Mouse (Mus musculus): ENCODE data around the gene Krtap5-2.
"Not testable (repeated sequence)": the region's sequence is repeated elsewhere in the genome, so short reads cannot be mapped to it uniquely, and the experiment has no call there.

The Krtap5-2 gene

GRCm38 (mm10) chr7:142140696-142141095 is 35.1 kb downstream of the Krtap5-2 start:
- no peak for DNase-seq (ENCODE audit: low spot score in 2 of 2)

DNA sequence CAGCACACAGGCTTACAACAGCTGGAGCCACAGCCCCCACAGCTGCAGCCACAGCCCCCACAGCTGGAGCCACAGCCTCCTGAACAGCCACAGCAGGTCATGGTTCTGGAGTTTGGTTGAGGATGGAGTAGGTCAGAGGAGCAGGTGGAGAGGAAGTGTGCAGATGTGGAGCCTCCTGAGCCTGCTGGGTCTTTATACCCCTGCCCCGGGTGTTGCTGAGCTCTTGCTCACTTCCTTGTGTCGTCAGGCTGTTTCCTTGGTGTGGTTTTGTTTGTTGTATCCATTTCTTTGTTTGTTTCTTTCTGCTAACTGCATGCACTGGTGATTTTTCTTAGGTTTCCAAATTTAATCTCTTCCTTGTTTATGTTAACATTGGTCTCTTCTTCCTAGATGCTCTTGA is 39.9 kb downstream of the Krtap5-2 start, which contains the start of gene Gm39115:
Gene Gm39115, minus strand, starts transcription at position 101 of the 400 bp plus-strand sequence.
- DNase-seq (ENCODE audit: low spot score in 2 of 2) = not testable (repeated sequence)

DNA sequence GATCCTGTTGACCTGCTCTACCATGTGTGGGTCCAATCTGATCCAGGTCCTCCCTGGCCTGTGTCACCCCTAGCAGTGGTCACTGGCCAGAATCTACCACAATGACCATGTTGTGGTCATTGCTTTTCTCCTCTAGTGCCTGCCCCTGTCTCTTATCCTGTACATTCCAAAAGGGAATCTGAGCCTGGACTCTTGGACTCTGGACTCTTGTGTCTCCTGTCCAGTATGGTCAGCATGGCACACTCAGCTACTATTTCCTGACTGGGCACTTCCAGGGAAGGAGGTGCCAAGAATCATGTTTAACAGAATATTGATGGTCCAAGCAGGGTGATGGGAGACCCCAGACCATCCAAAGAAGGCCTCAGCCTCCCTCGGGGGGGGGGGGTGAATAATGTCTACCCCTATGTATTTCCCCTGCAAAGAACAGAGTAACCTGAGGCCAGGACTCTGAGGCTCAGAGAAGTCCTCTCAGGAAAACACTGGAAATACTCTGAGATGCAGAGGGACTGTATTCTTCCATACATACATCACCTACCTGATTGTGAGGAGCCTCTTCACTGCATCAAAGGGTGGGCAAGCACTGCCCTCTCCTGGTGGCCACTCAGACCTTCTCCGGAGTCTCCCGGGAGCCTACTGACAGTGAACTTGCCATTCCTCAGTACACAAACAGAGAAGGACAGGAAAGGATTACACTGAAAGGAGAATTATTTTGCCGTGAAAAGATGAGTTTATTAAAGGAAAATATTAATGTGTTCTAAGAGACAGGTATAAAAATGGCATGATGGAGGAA is 41.4 kb downstream of the Krtap5-2 start:
- no peak for DNase-seq (ENCODE audit: low spot score in 2 of 2)

GRCm38 (mm10) chr7:142128843-142129242 is 47.0 kb downstream of the Krtap5-2 start:
- no peak for DNase-seq (ENCODE audit: low spot score in 2 of 2)
